Mouse (Mus musculus) G1E (cell line): ENCODE results near the gene Kras.

Experiments
- CTCF ChIP-seq: IDR thresholded peaks from 2 replicates; pipeline ENCODE4 v1.5.1; 2012; ENCODE audit warnings: low read depth, low read length, inconsistent platforms, mixed read lengths
- GATA1 ChIP-seq: IDR thresholded peaks from 2 replicates; pipeline ENCODE4 v1.6.1; 2012; ENCODE audit warnings: borderline replicate concordance, low read length, inconsistent platforms, mixed read lengths

DNA sequence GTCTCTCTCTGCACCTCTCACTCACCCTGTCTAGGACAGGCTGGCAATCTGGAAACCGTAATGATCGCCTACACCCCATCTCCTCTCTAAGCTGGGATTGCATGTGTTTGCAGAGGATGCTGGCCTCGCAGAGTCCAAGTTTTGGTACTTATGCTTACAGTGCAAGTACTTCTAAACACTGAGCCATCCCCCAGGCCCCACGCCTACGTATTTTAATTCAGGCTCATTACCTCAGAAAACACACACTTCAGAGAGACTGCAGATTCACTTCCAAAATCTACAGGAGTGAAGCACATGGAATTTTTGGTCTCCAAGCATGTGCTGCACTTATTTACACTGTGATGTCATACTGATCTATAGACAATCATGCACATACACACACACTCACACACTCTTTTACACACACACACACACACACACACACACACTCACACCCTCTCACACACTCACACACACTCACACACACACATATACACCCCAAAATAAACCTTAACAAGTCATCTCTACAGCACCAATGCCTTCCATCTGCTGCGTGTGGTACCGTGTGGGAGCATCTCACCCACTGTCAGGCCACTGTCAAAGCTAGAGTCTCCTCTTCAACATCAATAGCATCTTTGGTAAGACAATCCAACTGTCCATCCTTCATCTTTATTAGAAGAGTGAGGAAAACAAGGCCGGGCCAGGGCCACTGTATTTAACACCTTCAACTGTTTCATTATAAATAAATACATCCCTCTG, 51.9 kb downstream of the Kras start:
- TF ChIP-seq CTCF, result no peak
- no peak for TF ChIP-seq GATA1
